In the genomic region with DNA sequence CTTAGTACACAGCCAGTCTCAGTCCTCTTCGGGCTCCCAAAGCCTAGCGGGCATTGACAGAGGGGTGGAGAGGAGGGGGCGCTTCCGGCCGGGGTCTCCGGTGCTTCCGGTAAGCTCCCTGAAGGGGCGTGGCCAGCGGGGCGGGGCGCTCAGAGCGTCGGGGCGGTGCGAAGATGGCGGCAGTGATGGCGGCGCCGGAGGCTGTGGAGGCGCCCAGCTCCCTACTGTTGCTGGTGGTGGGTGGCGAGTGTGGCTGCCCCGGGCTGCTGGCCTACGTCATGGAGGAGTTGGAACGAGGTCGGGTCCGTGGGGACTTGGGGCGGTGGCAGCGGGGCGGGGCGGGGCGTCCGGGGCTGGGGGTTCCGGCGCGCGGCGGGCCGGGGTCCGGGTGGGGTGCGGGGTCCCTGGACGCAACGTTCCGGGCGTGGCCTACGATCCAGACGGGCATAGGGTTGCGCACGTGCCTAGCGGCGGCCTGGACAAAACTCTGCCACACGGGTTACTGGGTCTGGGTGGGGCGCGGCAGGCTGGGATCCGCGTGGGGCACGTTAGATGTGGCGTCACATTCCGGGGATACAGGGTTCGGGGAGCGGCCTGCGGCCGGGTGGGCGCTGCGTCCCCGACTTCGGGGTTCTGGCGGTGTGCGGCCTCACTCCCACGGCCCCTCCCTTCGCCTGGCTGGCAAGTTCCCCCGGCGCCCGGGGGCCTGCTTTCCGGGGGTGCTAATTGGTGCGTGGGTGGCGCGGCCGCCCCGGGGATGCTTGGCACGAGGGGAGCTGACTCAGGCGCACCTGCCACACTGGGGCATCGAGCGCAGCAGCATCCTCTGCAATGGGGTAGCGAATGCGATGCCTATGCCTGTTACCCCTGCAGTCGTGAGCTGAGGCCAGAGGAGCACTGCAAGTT, we compare ENCODE assay signal across 8 mouse cellular contexts. TPM values are rescaled to one million over a fixed set of nuclear protein-coding genes. Genes with fewer than 3 reads are reported as not detected.
DNase-seq lines count a peak whose midpoint lies in the region; ATAC-seq and TF ChIP-seq lines count a peak whose summit lies in the region.

Map1s (plus strand) TSS at position 102 of the 906 bp plus-strand sequence.

- no peaks in the 10 kb centered on the region for H3K9me3 ChIP-seq in CH12.LX (replicated peaks; ENCODE audit: low read length)
- H3K9me3 ChIP-seq in forebrain, embryonic 13.5 days (replicated peaks) = no peaks in the 10 kb centered on the region
- no peaks in the 10 kb centered on the region for H3K9me3 ChIP-seq in heart, postnatal 0 days (replicated peaks; ENCODE audit: control insufficient read depth, low read length)
- no peaks in the 10 kb centered on the region for H3K9me3 ChIP-seq in liver, postnatal 0 days (ENCODE audit: low read length)
- no peaks in the 10 kb centered on the region for H3K9me3 ChIP-seq in neural tube, embryonic 13.5 days

- no peaks in the 10 kb centered on the region for H3K27me3 ChIP-seq in CH12.LX (replicated peaks)
- H3K27me3 ChIP-seq in forebrain, embryonic 13.5 days = peaks cover 25% of the 10 kb centered on the region
- no peaks in the 10 kb centered on the region for H3K27me3 ChIP-seq in heart, postnatal 0 days (ENCODE audit: control insufficient read depth, insufficient read depth, low read length)
- no peaks in the 10 kb centered on the region for H3K27me3 ChIP-seq in liver, postnatal 0 days (ENCODE audit: insufficient read depth, low read length)
- H3K27me3 ChIP-seq in neural tube, embryonic 13.5 days = peaks cover 30% of the 10 kb centered on the region
- no peaks in the 10 kb centered on the region for H3K27me3 ChIP-seq in testis, adult 2 months (ENCODE audit: control insufficient read depth, insufficient read depth, low read length)

- peak within 1 kb of the TSS; percentile 88 to 97 (median 89) for H3K4me3 ChIP-seq in CH12.LX (replicated peaks in 1 of 3; ENCODE audit: low read depth in 2 of 3, low read length in 2 of 3, poor library complexity in 1 of 3)
- peak within 1 kb of the TSS; percentile 89 for H3K4me3 ChIP-seq in forebrain, embryonic 13.5 days
- peak within 1 kb of the TSS; percentile 96 for H3K4me3 ChIP-seq in heart, postnatal 0 days (ENCODE audit: low read depth, low read length)
- peak within 1 kb of the TSS; percentile 64 for H3K4me3 ChIP-seq in liver, postnatal 0 days (ENCODE audit: low read depth, low read length)
- peak within 1 kb of the TSS; percentile 86 for H3K4me3 ChIP-seq in neural tube, embryonic 13.5 days
- peak within 1 kb of the TSS; percentile 92 for H3K4me3 ChIP-seq in testis, adult 2 months (ENCODE audit: control insufficient read depth, low read depth, low read length)

- DNase-seq in CH12.LX (ENCODE audit: extremely low read depth) = peak; percentile 89
- peak; percentile 64 for DNase-seq in c-Kit-positive CD71-negative TER-119-negative erythroid progenitor cells, embryonic 14.5 days (ENCODE audit: low read depth)
- peak; percentile 71 for DNase-seq in heart, postnatal 0 days (ENCODE audit: low spot score)
- DNase-seq in kidney, postnatal 4 days = peak; percentile 93 to 95
- peak; percentile 84 for DNase-seq in liver, postnatal 0 days

- no peak for TF ChIP-seq EP300 in CH12.LX (IDR thresholded peaks at IDR 0.05; ENCODE audit: low read length)
- no peak for TF ChIP-seq EP300 in heart, postnatal 0 days (IDR thresholded peaks at IDR 0.05; ENCODE audit: low read depth)
- no peak for TF ChIP-seq EP300 in liver, postnatal 0 days (IDR thresholded peaks at IDR 0.05; ENCODE audit: low read depth)

- 1% methylated on average over 60 of the region's 86 CpGs for WGBS in forebrain, embryonic 13.5 days
- under 1% methylated on average over 79 of the region's 86 CpGs for WGBS in heart, postnatal 0 days
- under 1% methylated on average over 66 of the region's 86 CpGs for WGBS in liver, postnatal 0 days (ENCODE audit: insufficient replicate concordance)
- under 1% methylated on average over 79 of the region's 86 CpGs for WGBS in neural tube, embryonic 13.5 days

- in situ Hi-C loops in CH12.LX (cut with MboI; ENCODE audit: low pct_ligation_motif_present, low pct_unique_long_range_greater_than_20kb, low sequenced_read_pairs) = no loop called here

- peak; percentile 81 for TF ChIP-seq POLR2A in CH12.LX (IDR thresholded peaks at IDR 0.05; ENCODE audit: low read depth, low read length)
- peak; percentile 65 for TF ChIP-seq POLR2A in testis, adult 2 months (IDR thresholded peaks at IDR 0.05; ENCODE audit: control insufficient read depth, low read depth, low read length)

- H3K79me2 ChIP-seq in CH12.LX (replicated peaks; ENCODE audit: control insufficient read depth, extremely low read depth, insufficient read depth, poor library complexity, severe bottlenecking) = peaks cover 18% of the 10 kb centered on the region

- peak; percentile 96 for ATAC-seq in forebrain, embryonic 13.5 days
- peak; percentile 85 for ATAC-seq in heart, postnatal 0 days (ENCODE audit: insufficient read depth, low read depth)
- ATAC-seq in liver, postnatal 0 days = peak; percentile 79
- peak; percentile 95 for ATAC-seq in neural tube, embryonic 13.5 days (ENCODE audit: low read depth)

- H3K4me2 ChIP-seq in CH12.LX (ENCODE audit: insufficient read depth, low read depth, poor library complexity, severe bottlenecking) = peak within 1 kb of the TSS; percentile 72
- peak within 1 kb of the TSS; percentile 97 for H3K4me2 ChIP-seq in forebrain, embryonic 13.5 days
- H3K4me2 ChIP-seq in heart, postnatal 0 days (ENCODE audit: low read depth, low read length) = peak within 1 kb of the TSS; percentile 97
- peak within 1 kb of the TSS; percentile 93 for H3K4me2 ChIP-seq in liver, postnatal 0 days (ENCODE audit: low read depth, low read length)
- peak within 1 kb of the TSS; percentile 91 for H3K4me2 ChIP-seq in neural tube, embryonic 13.5 days

- dilution Hi-C loops in CH12.LX (cut with MboI; ENCODE audit: extremely low pct_ligation_motif_present, extremely low pct_unique_long_range_greater_than_20kb, low sequenced_read_pairs) = no loop called here

- peaks cover 5 to 17% of the 10 kb centered on the region in 2 experiments for H3K36me3 ChIP-seq in CH12.LX (replicated peaks in 1 of 2; ENCODE audit: control insufficient read depth in 1 of 2, insufficient read depth in 1 of 2, low read length in 1 of 2)
- peaks cover 6% of the 10 kb centered on the region for H3K36me3 ChIP-seq in forebrain, embryonic 13.5 days (ENCODE audit: poor library complexity, severe bottlenecking)
- H3K36me3 ChIP-seq in heart, postnatal 0 days (replicated peaks; ENCODE audit: control insufficient read depth, insufficient read depth, low read length) = 0 out of 2 replicates have a peak, but pooled peaks cover 3% of the 10 kb centered on the region
- H3K36me3 ChIP-seq in liver, postnatal 0 days (replicated peaks; ENCODE audit: insufficient read depth, low read length) = peaks cover 3% of the 10 kb centered on the region; the same call in 1 of the 2 replicates
- peaks cover 11% of the 10 kb centered on the region for H3K36me3 ChIP-seq in neural tube, embryonic 13.5 days
- H3K36me3 ChIP-seq in testis, adult 2 months (ENCODE audit: control insufficient read depth, insufficient read depth, low read length) = no peaks in the 10 kb centered on the region

- peak within 1 kb of the TSS; percentile 81 for H3K9ac ChIP-seq in CH12.LX (ENCODE audit: insufficient read depth, low read depth)
- H3K9ac ChIP-seq in forebrain, embryonic 13.5 days = peak within 1 kb of the TSS; percentile 93
- peak within 1 kb of the TSS; percentile 87 for H3K9ac ChIP-seq in heart, postnatal 0 days (replicated peaks; ENCODE audit: low read depth, low read length)
- H3K9ac ChIP-seq in liver, postnatal 0 days (replicated peaks) = peak within 1 kb of the TSS; percentile 71
- peak within 1 kb of the TSS; percentile 93 for H3K9ac ChIP-seq in neural tube, embryonic 13.5 days

- no peak for TF ChIP-seq CTCF in CH12.LX (conservative IDR thresholded peaks at IDR 0.05 in 1 of 2, IDR thresholded peaks at IDR 0.05 in 1 of 2; ENCODE audit: low read depth in 2 of 2, low read length in 2 of 2)
- TF ChIP-seq CTCF in heart, postnatal 0 days (IDR thresholded peaks at IDR 0.05; ENCODE audit: low read depth) = no peak
- TF ChIP-seq CTCF in liver, postnatal 0 days (IDR thresholded peaks at IDR 0.05; ENCODE audit: low read depth) = no peak
- TF ChIP-seq CTCF in testis, adult 2 months (IDR thresholded peaks at IDR 0.05; ENCODE audit: control insufficient read depth, insufficient read depth, insufficient replicate concordance, low read depth, low read length) = no peak

- H3K27ac ChIP-seq in CH12.LX (ENCODE audit: insufficient read depth, low read depth) = peak within 1 kb of the TSS; percentile 68
- peak within 1 kb of the TSS; percentile 90 for H3K27ac ChIP-seq in forebrain, embryonic 13.5 days
- H3K27ac ChIP-seq in heart, postnatal 0 days (ENCODE audit: low read depth) = peak within 1 kb of the TSS; percentile 84
- peak within 1 kb of the TSS; percentile 75 for H3K27ac ChIP-seq in liver, postnatal 0 days (ENCODE audit: low read depth)
- peak within 1 kb of the TSS; percentile 93 for H3K27ac ChIP-seq in neural tube, embryonic 13.5 days (replicated peaks)
- H3K27ac ChIP-seq in testis, adult 2 months (ENCODE audit: control insufficient read depth, insufficient read depth, low read depth, low read length) = peak within 1 kb of the TSS; percentile 77

- no peak for TF ChIP-seq RAD21 in CH12.LX (IDR thresholded peaks at IDR 0.05; ENCODE audit: low read depth, low read length)

- peaks cover 7 to 48% of the 10 kb centered on the region in 2 experiments; a peak in 3 of 4 replicates for H3K4me1 ChIP-seq in CH12.LX (ENCODE audit: control insufficient read depth in 1 of 2, insufficient read depth in 2 of 2)
- peaks cover 17% of the 10 kb centered on the region for H3K4me1 ChIP-seq in forebrain, embryonic 13.5 days
- peaks cover 23% of the 10 kb centered on the region for H3K4me1 ChIP-seq in heart, postnatal 0 days (ENCODE audit: control insufficient read depth, insufficient read depth)
- H3K4me1 ChIP-seq in liver, postnatal 0 days (ENCODE audit: insufficient read depth) = peaks cover 23% of the 10 kb centered on the region
- peaks cover 21% of the 10 kb centered on the region for H3K4me1 ChIP-seq in neural tube, embryonic 13.5 days (replicated peaks)
- H3K4me1 ChIP-seq in testis, adult 2 months (ENCODE audit: control insufficient read depth, insufficient read depth, low read length) = peaks cover 6% of the 10 kb centered on the region

TF ChIP-seq in CH12.LX, 34 proteins besides CTCF, POLR2A, EP300 and RAD21 (continues in another document):
- TF ChIP-seq CHD1 (IDR thresholded peaks at IDR 0.05; ENCODE audit: low read depth, low read length) = peak; percentile 31; the same call in 1 of the 2 replicates

RNA-seq across cellular contexts. Expression of gene Map1s, which starts in this region (rescaled TPM):
- 51.4 and 53.6 TPM in 2 replicates for total RNA-seq in CH12.LX (2012; rRNA removed)
- total RNA-seq in CH12.LX (2014; rRNA removed) = 9.2 and 9.5 TPM in 2 replicates
- polyA plus RNA-seq in CH12.LX (2012; ENCODE audit: insufficient read length, low read depth) = 30.9 and 31.1 TPM in 2 replicates
- polyA plus RNA-seq in forebrain, embryonic 13.5 days (2015; fragmentation: Nextera tagmentation; extraction: Ambion mirVana) = 57.0 and 58.2 TPM in 2 replicates
- total RNA-seq in heart, postnatal 0 days (2014; rRNA removed; ENCODE audit: low replicate concordance) = 32.6 and 35.6 TPM in 2 replicates
- 21.4 and 24.9 TPM in 2 replicates for polyA plus RNA-seq in heart, postnatal 0 days (2015; fragmentation: Nextera tagmentation; extraction: Ambion mirVana)
- 8.3 and 8.7 TPM in 2 replicates for polyA plus RNA-seq in liver, postnatal 0 days (2015; fragmentation: Nextera tagmentation; extraction: Ambion mirVana)
- polyA plus RNA-seq in neural tube, embryonic 13.5 days (2015; fragmentation: Nextera tagmentation; extraction: Ambion mirVana) = 55.4 and 60.7 TPM in 2 replicates
- 18.3 and 18.5 TPM in 2 replicates for polyA plus RNA-seq in testis, adult 2 months (2012; rRNA removed)

Comparison
In these comparisons a context has a peak if more than half of its experiments do, and no peak if none do; other contexts are left out.
1. Peak in every context shown above with its lines: DNase-seq, ATAC-seq, H3K4me3 ChIP-seq and H3K27ac ChIP-seq.